ENCODE assay signal across 9 mouse cellular contexts in genomic region chr8:111418601-111419000, GRCm38 (mm10). TPM values are rescaled to one million over a fixed set of nuclear protein-coding genes. Genes with fewer than 3 reads are reported as not detected.
DNase-seq lines count a peak whose midpoint lies in the region; ATAC-seq and TF ChIP-seq lines count a peak whose summit lies in the region.
"Had no signal": no experiment of that assay in that cellular context is flagged by ENCODE, and none has a peak within 500 bp of the region (broad histone marks: within the 10 kb centered on the region; RNA-seq: fewer than 3 reads in every experiment).

No protein-coding gene starts in this region.

- TF ChIP-seq CTCF in intestine, postnatal 0 days (IDR thresholded peaks at IDR 0.05; ENCODE audit: low read depth): peak; percentile 80

- H3K27me3 ChIP-seq in intestine, postnatal 0 days (replicated peaks; ENCODE audit: control insufficient read depth, insufficient read depth, low read length): no peaks in the 10 kb centered on the region
- no peaks in the 10 kb centered on the region for H3K27me3 ChIP-seq in intestine, embryonic 15.5 days (replicated peaks)
- H3K27me3 ChIP-seq in limb, embryonic 12.5 days: no peaks in the 10 kb centered on the region
- H3K27me3 ChIP-seq: lung, embryonic 15.5 days had no signal

- 28% methylated on average over 9 of the region's 9 CpGs for WGBS in intestine, postnatal 0 days
- 38% methylated on average over 9 of the region's 9 CpGs for WGBS in intestine, embryonic 15.5 days
- WGBS in limb, embryonic 12.5 days: 35% methylated on average over 9 of the region's 9 CpGs

- peak; percentile 53 for DNase-seq in CD4-positive helper T cell, adult 2 months (ENCODE audit: low read depth, low spot score)
- DNase-seq in MEL-GATA-1-ER (ENCODE audit: extremely low read depth, low read depth): peak; percentile 16
- peak; percentile 20 for DNase-seq in thymus, postnatal 25 days
- no peak for DNase-seq in frontal cortex, postnatal 14 days (ENCODE audit: low spot score in 2 of 2)

- no peak overlapping the region for H3K9ac ChIP-seq in intestine, postnatal 0 days (ENCODE audit: low read depth, low read length)
- no peak overlapping the region for H3K9ac ChIP-seq in intestine, embryonic 15.5 days
- H3K9ac ChIP-seq in limb, embryonic 12.5 days (replicated peaks): no peak overlapping the region
- H3K9ac ChIP-seq: lung, embryonic 15.5 days had no signal

- H3K9me3 ChIP-seq in intestine, postnatal 0 days (ENCODE audit: control insufficient read depth): no peaks in the 10 kb centered on the region
- H3K9me3 ChIP-seq in intestine, embryonic 15.5 days: no peaks in the 10 kb centered on the region
- no peaks in the 10 kb centered on the region for H3K9me3 ChIP-seq in limb, embryonic 12.5 days
- H3K9me3 ChIP-seq: lung, embryonic 15.5 days had no signal

- H3K27ac ChIP-seq in intestine, postnatal 0 days (ENCODE audit: low read depth, low read length): no peak overlapping the region
- H3K27ac ChIP-seq in intestine, embryonic 15.5 days: no peak overlapping the region
- H3K27ac ChIP-seq in limb, embryonic 12.5 days: no peak overlapping the region
- H3K27ac ChIP-seq: lung, embryonic 15.5 days had no signal

- no peak overlapping the region for H3K4me3 ChIP-seq in intestine, postnatal 0 days (ENCODE audit: low read depth, low read length)
- H3K4me3 ChIP-seq in intestine, embryonic 15.5 days (replicated peaks): no peak overlapping the region
- H3K4me3 ChIP-seq in limb, embryonic 12.5 days (replicated peaks): no peak overlapping the region
- H3K4me3 ChIP-seq: lung, embryonic 15.5 days had no signal

- no peaks in the 10 kb centered on the region for H3K4me1 ChIP-seq in intestine, postnatal 0 days (replicated peaks; ENCODE audit: control insufficient read depth, insufficient read depth, low read length)
- H3K4me1 ChIP-seq in intestine, embryonic 15.5 days (replicated peaks): no peaks in the 10 kb centered on the region
- H3K4me1 ChIP-seq in limb, embryonic 12.5 days (replicated peaks): no peaks in the 10 kb centered on the region
- H3K4me1 ChIP-seq: lung, embryonic 15.5 days had no signal

- no peak for ATAC-seq in intestine, postnatal 0 days
- no peak for ATAC-seq in intestine, embryonic 15.5 days
- peak; percentile 88 for ATAC-seq in common myeloid progenitor, adult 5-6 weeks (replicated peaks; ENCODE audit: low read depth, poor library complexity, severe bottlenecking)
- 0 out of 2 replicates have a peak, but pooled peaks have one; percentile 26 for ATAC-seq in limb, embryonic 12.5 days (ENCODE audit: insufficient number of reproducible peaks, insufficient read depth, low FRiP score, low TSS enrichment, low read depth)

- no peak overlapping the region for H3K4me2 ChIP-seq in intestine, postnatal 0 days (replicated peaks; ENCODE audit: low read depth)
- H3K4me2 ChIP-seq in intestine, embryonic 15.5 days (replicated peaks): no peak overlapping the region
- H3K4me2 ChIP-seq in limb, embryonic 12.5 days: no peak overlapping the region
- H3K4me2 ChIP-seq: lung, embryonic 15.5 days had no signal

- no peaks in the 10 kb centered on the region for H3K36me3 ChIP-seq in intestine, postnatal 0 days (ENCODE audit: control insufficient read depth, insufficient read depth)
- no peaks in the 10 kb centered on the region for H3K36me3 ChIP-seq in intestine, embryonic 15.5 days
- no peaks in the 10 kb centered on the region for H3K36me3 ChIP-seq in limb, embryonic 12.5 days
- H3K36me3 ChIP-seq: lung, embryonic 15.5 days had no signal

RNA-seq across cellular contexts. Expression of gene Fa2h, which starts 25.0 kb away (rescaled TPM):
- polyA plus RNA-seq in intestine, postnatal 0 days (2015; fragmentation: Nextera tagmentation; extraction: Ambion mirVana): 0.50 and 2.6 TPM in 2 replicates
- polyA plus RNA-seq in intestine, embryonic 15.5 days (2015; fragmentation: Nextera tagmentation; extraction: Ambion mirVana): 0.88 and 1.2 TPM in 2 replicates
- total RNA-seq in common myeloid progenitor, adult 5-6 weeks (2017): not detected in 2 replicates
- not detected in 2 replicates for polyA plus RNA-seq in limb, embryonic 12.5 days (2016; fragmentation: Nextera tagmentation; extraction: Ambion mirVana)

Comparison
In these comparisons a context has a peak if more than half of its experiments do, and no peak if none do; other contexts are left out.
1. ATAC-seq: peak in common myeloid progenitor, adult 5-6 weeks (single experiment) and limb, embryonic 12.5 days (single experiment); none in intestine, postnatal 0 days (single experiment) and intestine, embryonic 15.5 days (single experiment).
2. DNase-seq: peak in CD4-positive helper T cell, adult 2 months (single experiment), MEL-GATA-1-ER (single experiment) and thymus, postnatal 25 days (single experiment); none in frontal cortex, postnatal 14 days (0 of 2).